Mouse (Mus musculus) CH12.LX (cell line): ENCODE measurements around the gene Dnm2. TPM values are rescaled to one million over a fixed set of nuclear protein-coding genes. Genes with fewer than 3 reads are reported as not detected.

Source experiments
- DNase-seq: peaks from one replicate; pipeline ENCODE4 v3.0.0-alpha.2; 2013; ENCODE audit errors: extremely low read depth
- H3K27ac ChIP-seq: 2 replicates; pipeline ENCODE4 v1.5.1; 2012; ENCODE audit warnings: low read depth, mild to moderate bottlenecking, control low read depth, moderate library complexity; ENCODE audit not compliant: insufficient read depth
- H3K27me3 ChIP-seq: replicated peaks from 2 replicates; pipeline ENCODE3; 2012; ENCODE audit warnings: inconsistent platforms
- H3K36me3 ChIP-seq, 2 experiments: replicated peaks in 1 of 2; 2 replicates each; pipeline versions ENCODE3 to v1.6.1; 2012; ENCODE audit warnings: inconsistent platforms in 1 of 2, low read length in 1 of 2, mild to moderate bottlenecking in 1 of 2, mixed read lengths in 1 of 2, moderate library complexity in 1 of 2; ENCODE audit not compliant: control insufficient read depth in 1 of 2, insufficient read depth in 1 of 2
- H3K4me1 ChIP-seq, 2 experiments: 2 replicates each; pipeline ENCODE4 v1.6.1; 2012; ENCODE audit warnings: inconsistent platforms in 1 of 2, moderate library complexity in 1 of 2; ENCODE audit not compliant: insufficient read depth in 2 of 2, control insufficient read depth in 1 of 2
- H3K4me2 ChIP-seq: 2 replicates; pipeline ENCODE4 v1.6.1; 2012; ENCODE audit warnings: low read depth, mild to moderate bottlenecking, control low read depth; ENCODE audit not compliant: poor library complexity, insufficient read depth, severe bottlenecking
- H3K4me3 ChIP-seq, 3 experiments: fragments of 150-350 bp in 1 of 3; sonication (generic) in 1 of 3; replicated peaks in 1 of 3; 2 replicates each; pipeline versions ENCODE3 to v1.5.1; 2011 to 2012; ENCODE audit warnings: low read depth in 2 of 3, low read length in 2 of 3, mild to moderate bottlenecking in 2 of 3, moderate library complexity in 2 of 3, control low read depth in 1 of 3, improper control_type of control experiment in 1 of 3, inconsistent platforms in 1 of 3, mixed read lengths in 1 of 3; ENCODE audit not compliant: poor library complexity in 1 of 3
- H3K79me2 ChIP-seq: replicated peaks from 2 replicates; pipeline ENCODE4 v1.6.1; 2012; ENCODE audit warnings: mild to moderate bottlenecking, moderate library complexity; ENCODE audit not compliant: control insufficient read depth, poor library complexity, insufficient read depth, severe bottlenecking; ENCODE audit errors: extremely low read depth
- H3K9ac ChIP-seq: 2 replicates; pipeline ENCODE4 v1.6.1; 2012; ENCODE audit warnings: low read depth, mild to moderate bottlenecking, control low read depth, moderate library complexity; ENCODE audit not compliant: insufficient read depth
- H3K9me3 ChIP-seq: replicated peaks from 2 replicates; pipeline ENCODE3; 2012; ENCODE audit warnings: low read length, inconsistent platforms, mixed read lengths
- BHLHE40 ChIP-seq: IDR thresholded peaks from 2 replicates; pipeline ENCODE4 v1.6.1; 2011; ENCODE audit warnings: mild to moderate bottlenecking, low read depth, low read length, improper control_type of control experiment
- CHD1 ChIP-seq: IDR thresholded peaks from 2 replicates; pipeline ENCODE4 v1.6.1; 2012; ENCODE audit warnings: low read depth, low read length, improper control_type of control experiment, inconsistent platforms
- CTCF ChIP-seq, 2 experiments: IDR thresholded peaks in 1 of 2; conservative IDR thresholded peaks in 1 of 2; 2 replicates each; pipeline ENCODE4 v1.5.1; 2011 to 2012; ENCODE audit warnings: low read depth in 2 of 2, low read length in 2 of 2, improper control_type of control experiment in 1 of 2, inconsistent platforms in 1 of 2, mild to moderate bottlenecking in 1 of 2, moderate library complexity in 1 of 2
- E2F4 ChIP-seq: IDR thresholded peaks from 2 replicates; pipeline ENCODE4 v1.6.1; 2011; ENCODE audit warnings: low read depth, low read length, improper control_type of control experiment; ENCODE audit not compliant: insufficient replicate concordance
- ELF1 ChIP-seq: IDR thresholded peaks from 2 replicates; pipeline ENCODE4 v1.6.1; 2014; ENCODE audit warnings: low read depth, mild to moderate bottlenecking, inconsistent platforms, low read length, improper control_type of control experiment
- ETS1 ChIP-seq: conservative IDR thresholded peaks from 2 replicates; pipeline ENCODE4 v1.6.1; 2012; ENCODE audit warnings: low read depth, mild to moderate bottlenecking, inconsistent platforms, low read length, improper control_type of control experiment, moderate library complexity
- GABPA ChIP-seq: IDR thresholded peaks from 2 replicates; pipeline ENCODE4 v1.6.1; 2012; ENCODE audit warnings: low read depth, low read length, improper control_type of control experiment, inconsistent platforms; ENCODE audit not compliant: insufficient replicate concordance
- HCFC1 ChIP-seq: IDR thresholded peaks from 2 replicates; pipeline ENCODE4 v1.6.1; 2012; ENCODE audit warnings: low read depth, mild to moderate bottlenecking, inconsistent platforms, low read length, improper control_type of control experiment
- JUND ChIP-seq: conservative IDR thresholded peaks from 2 replicates; pipeline ENCODE4 v1.6.1; 2011; ENCODE audit warnings: low read depth, low read length, improper control_type of control experiment
- KAT2A ChIP-seq: IDR thresholded peaks from 2 replicates; pipeline ENCODE4 v1.6.1; 2012; ENCODE audit warnings: low read length, improper control_type of control experiment, inconsistent platforms; ENCODE audit not compliant: insufficient replicate concordance
- MAZ ChIP-seq: IDR thresholded peaks from 2 replicates; pipeline ENCODE4 v1.6.1; 2012; ENCODE audit warnings: low read depth, mild to moderate bottlenecking, inconsistent platforms, low read length, improper control_type of control experiment, moderate library complexity
- MEF2A ChIP-seq: IDR thresholded peaks from 2 replicates; pipeline ENCODE4 v1.6.1; 2014; ENCODE audit warnings: low read depth, mild to moderate bottlenecking, inconsistent platforms, low read length, improper control_type of control experiment, borderline replicate concordance
- POLR2A ChIP-seq: IDR thresholded peaks from 2 replicates; pipeline ENCODE4 v1.6.1; 2011; ENCODE audit warnings: low read depth, mild to moderate bottlenecking, improper control_type of control experiment, low read length
- POLR2AphosphoS2 ChIP-seq: IDR thresholded peaks from 2 replicates; pipeline ENCODE4 v1.6.1; 2011; ENCODE audit warnings: low read depth, low read length, improper control_type of control experiment
- RCOR1 ChIP-seq: conservative IDR thresholded peaks from 2 replicates; pipeline ENCODE4 v1.6.1; 2012; ENCODE audit warnings: low read depth, mild to moderate bottlenecking, inconsistent platforms, low read length, improper control_type of control experiment
- SIN3A ChIP-seq: IDR thresholded peaks from 2 replicates; pipeline ENCODE4 v1.6.1; 2012; ENCODE audit warnings: low read length, improper control_type of control experiment, inconsistent platforms
- SMC3 ChIP-seq: IDR thresholded peaks from 2 replicates; pipeline ENCODE4 v1.6.1; 2011; ENCODE audit warnings: low read depth, low read length, improper control_type of control experiment
- TBP ChIP-seq: conservative IDR thresholded peaks from 2 replicates; pipeline ENCODE4 v1.6.1; 2011; ENCODE audit warnings: low read depth, low read length, improper control_type of control experiment
- UBTF ChIP-seq: IDR thresholded peaks from 2 replicates; pipeline ENCODE4 v1.6.1; 2012; ENCODE audit warnings: low read depth, mild to moderate bottlenecking, inconsistent platforms, low read length, improper control_type of control experiment, moderate library complexity
- ZC3H11A ChIP-seq: IDR thresholded peaks from 2 replicates; pipeline ENCODE4 v1.6.1; 2012; ENCODE audit warnings: low read depth, mild to moderate bottlenecking, inconsistent platforms, low read length, improper control_type of control experiment
- ZMIZ1 ChIP-seq: IDR thresholded peaks from 2 replicates; pipeline ENCODE4 v1.6.1; 2012; ENCODE audit warnings: low read depth, mild to moderate bottlenecking, inconsistent platforms, low read length, improper control_type of control experiment
- dilution Hi-C: fragments of 300-500 bp; cut with MboI; formaldehyde crosslinking; loops from 2 replicates; pipeline ENCODE4 v1.14.3; 2020; ENCODE audit warnings: low sequenced_read_pairs; ENCODE audit not compliant: extremely low pct_unique_long_range_greater_than_20kb, extremely low pct_ligation_motif_present
- in situ Hi-C: fragments of 300-500 bp; cut with MboI; formaldehyde crosslinking; loops from 3 replicates; pipeline ENCODE4 v1.14.3; 2019; ENCODE audit warnings: low sequenced_read_pairs, low pct_ligation_motif_present, low pct_unique_long_range_greater_than_20kb, mixed read lengths
- polyA plus RNA-seq: library from polyadenylated mRNA; unstranded; fragments of >175 nt; gene quantifications from 2 replicates; pipeline ENCODE4 v1.2.1, GENCODE M21; 2012; ENCODE audit warnings: low read depth; ENCODE audit not compliant: insufficient read length
- total RNA-seq, 2 experiments: library from RNA; depleted of rRNA; stranded (reverse); fragments of 300-350 nt in 1 of 2; fragments of >200 nt in 1 of 2; gene quantifications; 2 replicates each; pipeline ENCODE4 v1.2.3; 2012 to 2014

Gene Dnm2
- total and polyA plus RNA-seq, 3 experiments: 36.4 to 64.3 (median 55.4) TPM

DNA sequence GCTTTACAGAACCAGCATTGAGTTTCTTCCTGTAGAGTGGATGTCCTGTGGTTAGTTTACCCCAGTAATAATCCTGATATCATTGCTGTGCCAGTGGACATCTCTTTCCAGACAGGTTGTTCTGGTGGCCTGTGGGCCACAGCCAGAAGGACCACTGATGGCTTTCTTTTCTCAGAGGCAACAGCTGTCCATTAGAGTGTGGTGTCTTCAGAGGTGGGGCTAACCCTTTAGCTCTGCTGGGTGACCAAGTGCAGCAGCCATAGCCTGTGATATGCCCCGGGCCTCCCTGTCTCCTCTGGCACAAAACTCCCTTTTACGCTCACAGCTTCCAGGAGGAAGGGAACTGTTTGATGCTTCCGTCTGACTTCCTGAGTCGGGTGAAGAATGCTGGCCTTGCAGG, 19.9 kb downstream of the Dnm2 start:
- Histone ChIP-seq H3K79me2 (peaks cover 3% of the 10 kb centered on the region), H3K4me2 (no peak overlapping the region), H3K27me3 (no peaks in the 10 kb centered on the region), H3K27ac (no peak overlapping the region), H3K4me1 (peaks cover 8 to 25% of the 10 kb centered on the region in 2 experiments), H3K36me3 (peaks cover 14 to 79% of the 10 kb centered on the region in 2 experiments), H3K4me3 (no peak overlapping the region), H3K9me3 (no peaks in the 10 kb centered on the region), H3K9ac (no peak overlapping the region)
- TF ChIP-seq POLR2A (no peak), CHD1 (no peak), UBTF (no peak), MEF2A (no peak), RCOR1 (no peak), ZMIZ1 (no peak), ELF1 (no peak), JUND (no peak), HCFC1 (no peak), TBP (no peak), SMC3 (no peak), POLR2AphosphoS2 (no peak), MAZ (no peak), SIN3A (no peak), KAT2A (no peak)
- no peak for DNase-seq
- in situ Hi-C loops (no loop called here), dilution Hi-C loops (no loop called here)

DNA sequence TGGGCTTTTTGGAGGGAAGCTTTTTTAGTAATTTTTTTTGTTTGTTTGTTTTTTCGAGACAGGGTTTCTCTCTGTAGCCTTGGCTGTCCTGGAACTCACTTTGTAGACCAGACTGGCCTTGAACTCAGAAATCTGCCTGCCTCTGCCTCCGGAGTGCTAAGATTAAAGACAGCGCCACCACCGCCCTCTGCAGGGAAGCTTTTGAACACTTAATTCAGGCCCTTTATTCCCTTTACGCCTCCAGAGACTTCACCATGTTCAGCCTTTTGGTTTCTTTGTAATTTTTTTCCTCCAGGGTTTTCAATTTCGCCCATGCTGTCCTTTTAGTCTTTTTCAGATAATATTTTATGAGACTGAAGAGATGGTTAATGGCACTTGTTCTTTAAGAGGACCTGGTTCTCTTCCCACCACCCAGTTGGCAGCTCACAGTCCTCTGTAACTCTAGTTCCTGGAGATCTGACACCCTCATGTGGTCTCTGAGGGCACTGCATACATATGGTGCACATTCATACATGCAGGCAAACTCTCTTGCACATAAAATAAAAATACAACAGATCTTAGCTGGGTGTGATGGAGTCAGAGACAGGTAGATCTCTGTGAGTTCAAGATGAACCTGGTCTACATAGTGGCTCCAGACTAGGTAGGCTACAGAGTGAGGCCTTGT, 20.5 kb downstream of the Dnm2 start:
- Histone ChIP-seq H3K36me3 (peaks cover 16 to 81% of the 10 kb centered on the region in 2 experiments), H3K4me1 (peaks cover 3 to 28% of the 10 kb centered on the region in 2 experiments), H3K79me2 (peaks cover 3% of the 10 kb centered on the region), H3K4me2 (no peak overlapping the region), H3K9ac (no peak overlapping the region), H3K27ac (no peak overlapping the region), H3K4me3 (no peak overlapping the region), H3K27me3 (no peaks in the 10 kb centered on the region), H3K9me3 (no peaks in the 10 kb centered on the region)
- dilution Hi-C loops (no loop called here), in situ Hi-C loops (no loop called here)
- DNase-seq: no peak
- TF ChIP-seq ZC3H11A (no peak), E2F4 (no peak), GABPA (no peak), ZMIZ1 (no peak), CTCF (conservative IDR thresholded peaks at IDR 0.05 in 1 of 2, IDR thresholded peaks at IDR 0.05 in 1 of 2; ENCODE audit: low read depth in 2 of 2, low read length in 2 of 2) (peak in 1 of 2 experiments; percentile 19; a peak in 2 of 4 replicates), ETS1 (no peak), BHLHE40 (no peak)
